Mouse (Mus musculus): ENCODE results near the gene Cluh. TPM values are rescaled to one million over a fixed set of nuclear protein-coding genes. Genes with fewer than 3 reads are reported as not detected.

Cluh gene
- polyA plus RNA-seq, 1 experiment from 2014 or later: 21.4 TPM

- no peaks in the 10 kb centered on the region for H3K36me3 ChIP-seq
- no peaks in the 10 kb centered on the region for H3K9me3 ChIP-seq
- 2% methylated on average over 48 of the region's 53 CpGs for WGBS
- peak overlapping the region; percentile 39; the same call in 1 of the 2 replicates for H3K27ac ChIP-seq
- peak overlapping the region; percentile 94 for H3K9ac ChIP-seq
- H3K4me1 ChIP-seq: peaks cover 38% of the 10 kb centered on the region
- peak overlapping the region; percentile 91 for H3K4me2 ChIP-seq (replicated peaks)
- no peaks in the 10 kb centered on the region for H3K27me3 ChIP-seq
- peak; percentile 55 for ATAC-seq (ENCODE audit: low FRiP score, low read depth)
- peak overlapping the region; percentile 95 for H3K4me3 ChIP-seq
Observed at GRCm38 (mm10) chr11:74649647-74650551, 604 bp downstream of the Cluh start.

- no peaks in the 10 kb centered on the region for H3K36me3 ChIP-seq
- peak overlapping the region; percentile 91 for H3K4me2 ChIP-seq (replicated peaks)
- H3K4me1 ChIP-seq: peaks cover 38% of the 10 kb centered on the region
- peak overlapping the region; percentile 39; the same call in 1 of the 2 replicates for H3K27ac ChIP-seq
- WGBS: 60% methylated on average over 4 of the region's 4 CpGs
- H3K9me3 ChIP-seq: no peaks in the 10 kb centered on the region
- no peaks in the 10 kb centered on the region for H3K27me3 ChIP-seq
- peak overlapping the region; percentile 94 for H3K9ac ChIP-seq
- no peak for ATAC-seq (ENCODE audit: low FRiP score, low read depth)
- H3K4me3 ChIP-seq: peak overlapping the region; percentile 95
Observed at GRCm38 (mm10) chr11:74650576-74651100, 1.3 kb downstream of the Cluh start.

GRCm38 (mm10) chr11:74652791-74653191, 3.5 kb downstream of the Cluh start:
- H3K27me3 ChIP-seq: no peaks in the 10 kb centered on the region
- H3K4me3 ChIP-seq: no peak overlapping the region
- H3K27ac ChIP-seq: no peak overlapping the region
- H3K4me2 ChIP-seq (replicated peaks): no peak overlapping the region
- 88% methylated on average over 4 of the region's 4 CpGs for WGBS
- peaks cover 38% of the 10 kb centered on the region for H3K4me1 ChIP-seq
- no peak for ATAC-seq (ENCODE audit: low FRiP score, low read depth)
- peaks cover 15% of the 10 kb centered on the region for H3K36me3 ChIP-seq
- H3K9ac ChIP-seq: peak overlapping the region; percentile 36; the same call in 1 of the 2 replicates
- 0 out of 2 replicates have a peak, but pooled peaks cover 2% of the 10 kb centered on the region for H3K9me3 ChIP-seq

- peaks cover 21% of the 10 kb centered on the region for H3K36me3 ChIP-seq
- ATAC-seq (ENCODE audit: low FRiP score, low read depth): no peak
- H3K9ac ChIP-seq: 0 out of 2 replicates have a peak overlapping the region, but pooled peaks have one; percentile 19
- H3K27me3 ChIP-seq: no peaks in the 10 kb centered on the region
- peaks cover 38% of the 10 kb centered on the region for H3K4me1 ChIP-seq
- H3K4me2 ChIP-seq (replicated peaks): no peak overlapping the region
- H3K27ac ChIP-seq: no peak overlapping the region
- 39% methylated on average over 6 of the region's 6 CpGs for WGBS
- H3K9me3 ChIP-seq: 0 out of 2 replicates have a peak, but pooled peaks cover 5% of the 10 kb centered on the region
- no peak overlapping the region for H3K4me3 ChIP-seq
Observed at GRCm38 (mm10) chr11:74653385-74653784, 4.1 kb downstream of the Cluh start.

GRCm38 (mm10) chr11:74655941-74656340, 6.6 kb downstream of the Cluh start:
- WGBS: 88% methylated on average over 3 of the region's 3 CpGs
- Histone ChIP-seq H3K9me3 (0 out of 2 replicates have a peak, but pooled peaks cover 5% of the 10 kb centered on the region), H3K4me3 (no peak overlapping the region), H3K36me3 (peaks cover 46% of the 10 kb centered on the region), H3K4me1 (peaks cover 26% of the 10 kb centered on the region), H3K27me3 (no peaks in the 10 kb centered on the region), H3K9ac (no peak overlapping the region), H3K27ac (no peak overlapping the region), H3K4me2 (replicated peaks) (no peak overlapping the region)
- ATAC-seq (ENCODE audit: low FRiP score, low read depth): no peak

GRCm38 (mm10) chr11:74660336-74660735, 11.0 kb downstream of the Cluh start:
- no peak for ATAC-seq (ENCODE audit: low FRiP score, low read depth)
- Histone ChIP-seq H3K27me3 (no peaks in the 10 kb centered on the region), H3K9me3 (0 out of 2 replicates have a peak, but pooled peaks cover 5% of the 10 kb centered on the region)

GRCm38 (mm10) chr11:74661641-74662040, 12.3 kb downstream of the Cluh start:
- no peak for ATAC-seq (ENCODE audit: low FRiP score, low read depth)
- WGBS: 93% methylated on average over 19 of the region's 19 CpGs
- Histone ChIP-seq H3K27me3 (no peaks in the 10 kb centered on the region), H3K27ac (no peak overlapping the region), H3K9ac (no peak overlapping the region), H3K36me3 (peaks cover 100% of the 10 kb centered on the region), H3K4me3 (no peak overlapping the region), H3K4me2 (replicated peaks) (no peak overlapping the region), H3K4me1 (no peaks in the 10 kb centered on the region), H3K9me3 (0 out of 2 replicates have a peak, but pooled peaks cover 5% of the 10 kb centered on the region)

More at GRCm38 (mm10) chr11:74660336-74660735, 11.0 kb downstream of the Cluh start:
- H3K4me3 ChIP-seq: no peak overlapping the region
- peaks cover 90% of the 10 kb centered on the region for H3K36me3 ChIP-seq
- H3K4me2 ChIP-seq (replicated peaks): no peak overlapping the region
- H3K27ac ChIP-seq: no peak overlapping the region
- H3K9ac ChIP-seq: no peak overlapping the region
- whole genome bisulfite sequencing: 96% methylated on average over 13 of the region's 13 CpGs
- no peaks in the 10 kb centered on the region for H3K4me1 ChIP-seq

GRCm38 (mm10) chr11:74662221-74662620, 12.9 kb downstream of the Cluh start:
- Histone ChIP-seq H3K27me3 (no peaks in the 10 kb centered on the region), H3K9ac (no peak overlapping the region), H3K4me1 (no peaks in the 10 kb centered on the region), H3K9me3 (0 out of 2 replicates have a peak, but pooled peaks cover 5% of the 10 kb centered on the region), H3K36me3 (peaks cover 100% of the 10 kb centered on the region), H3K4me2 (replicated peaks) (no peak overlapping the region), H3K27ac (no peak overlapping the region), H3K4me3 (no peak overlapping the region)
- ATAC-seq (ENCODE audit: low FRiP score, low read depth): no peak
- 87% methylated on average over 6 of the region's 6 CpGs for WGBS

- no peaks in the 10 kb centered on the region for H3K27me3 ChIP-seq
- H3K4me2 ChIP-seq (replicated peaks): no peak overlapping the region
- peaks cover 100% of the 10 kb centered on the region for H3K36me3 ChIP-seq
- ATAC-seq (ENCODE audit: low FRiP score, low read depth): no peak
- H3K4me1 ChIP-seq: no peaks in the 10 kb centered on the region
- 88% methylated on average over 3 of the region's 3 CpGs for WGBS
- H3K4me3 ChIP-seq: no peak overlapping the region
- H3K27ac ChIP-seq: no peak overlapping the region
- no peak overlapping the region; the same call in 1 of the 2 replicates for H3K9ac ChIP-seq
- no peaks in the 10 kb centered on the region for H3K9me3 ChIP-seq
Observed at GRCm38 (mm10) chr11:74664279-74664678, 15.0 kb downstream of the Cluh start.

GRCm38 (mm10) chr11:74664906-74665305, 15.6 kb downstream of the Cluh start:
- 92% methylated on average over 8 of the region's 8 CpGs for WGBS
- Histone ChIP-seq H3K36me3 (peaks cover 100% of the 10 kb centered on the region), H3K4me3 (no peak overlapping the region)

GRCm38 (mm10) chr11:74665631-74666283, 16.5 kb downstream of the Cluh start:
- 95% methylated on average over 17 of the region's 17 CpGs for WGBS
- ATAC-seq (ENCODE audit: low FRiP score, low read depth): no peak
- Histone ChIP-seq H3K27ac (no peak overlapping the region), H3K4me1 (no peaks in the 10 kb centered on the region), H3K9me3 (no peaks in the 10 kb centered on the region), H3K4me3 (no peak overlapping the region), H3K9ac (no peak overlapping the region), H3K4me2 (replicated peaks) (no peak overlapping the region), H3K36me3 (peaks cover 95% of the 10 kb centered on the region), H3K27me3 (no peaks in the 10 kb centered on the region)

More at GRCm38 (mm10) chr11:74664906-74665305, 15.6 kb downstream of the Cluh start:
- ATAC-seq (ENCODE audit: low FRiP score, low read depth): no peak
- Histone ChIP-seq H3K4me1 (no peaks in the 10 kb centered on the region), H3K9me3 (no peaks in the 10 kb centered on the region), H3K27me3 (no peaks in the 10 kb centered on the region), H3K9ac (no peak overlapping the region), H3K4me2 (replicated peaks) (no peak overlapping the region), H3K27ac (no peak overlapping the region)

GRCm38 (mm10) chr11:74666284-74666652, 17.0 kb downstream of the Cluh start:
- no peaks in the 10 kb centered on the region for H3K9me3 ChIP-seq
- H3K4me3 ChIP-seq: no peak overlapping the region
- no peak overlapping the region for H3K27ac ChIP-seq
- H3K9ac ChIP-seq: no peak overlapping the region
- ATAC-seq (ENCODE audit: low FRiP score, low read depth): no peak
- WGBS: 93% methylated on average over 5 of the region's 5 CpGs
- no peaks in the 10 kb centered on the region for H3K27me3 ChIP-seq
- H3K36me3 ChIP-seq: peaks cover 90% of the 10 kb centered on the region
- H3K4me2 ChIP-seq (replicated peaks): no peak overlapping the region
- H3K4me1 ChIP-seq: no peaks in the 10 kb centered on the region

All from limb, embryonic 13.5 days (tissue).